Mouse (Mus musculus) kidney, adult 2 months (tissue): ENCODE data around the gene Cnr2.

Experiments used
- CTCF ChIP-seq: fragments of 200-500 bp; conservative IDR thresholded peaks from 2 replicates; pipeline ENCODE4 v1.5.1; 2011; ENCODE audit warnings: low read depth, mild to moderate bottlenecking, control low read depth, low read length, moderate library complexity, mixed read lengths; ENCODE audit not compliant: insufficient read depth, insufficient read length
- POLR2A ChIP-seq: fragments of 200-500 bp; IDR thresholded peaks from one replicate; pipeline ENCODE4 v1.6.1; 2011; ENCODE audit warnings: low read depth, low read length, control low read depth

DNA sequence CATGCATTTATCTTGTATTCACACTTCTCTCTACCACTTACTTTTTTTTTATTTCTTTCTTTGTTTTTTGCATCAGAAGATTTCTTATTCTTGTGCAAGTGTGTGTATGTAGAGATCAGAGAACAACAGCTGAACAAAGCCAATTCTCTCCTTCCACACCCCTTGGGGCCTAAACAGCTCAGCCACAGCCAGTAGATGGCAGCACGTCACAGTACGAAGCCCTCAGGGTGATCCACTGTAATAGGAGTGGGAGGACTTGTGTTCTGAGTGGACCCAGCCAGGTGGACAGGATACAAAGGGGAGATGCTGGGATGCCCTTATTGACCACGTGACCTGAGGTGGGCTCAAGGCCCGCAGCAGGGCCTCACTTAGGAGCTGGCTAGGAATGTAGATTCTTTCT is 5.3 kb upstream of the Cnr2 start:
- TF ChIP-seq CTCF (peak; percentile 98), POLR2A (no peak)
